Mouse (Mus musculus) kidney, postnatal 25 days (tissue): ENCODE data around the gene Sin3b.
A peak's percentile ranks its signal among the peaks of the same experiment; 100 is the strongest.
"Not testable (repeated sequence)": the region's sequence is repeated elsewhere in the genome, so short reads cannot be mapped to it uniquely, and the experiment has no call there.

ENCODE experiments used
- DNase-seq, 2 experiments: peaks; one replicate each; pipeline ENCODE4 v3.0.0; 2021; ENCODE audit warnings: mixed read lengths in 2 of 2

Sin3b gene

GRCm38 (mm10) chr8:72722769-72723650 lies at the start of gene Sin3b:
Gene Sin3b, plus strand, starts transcription at chr8:72723285.
- DNase-seq, result peak; percentile 96 to 97

DNA sequence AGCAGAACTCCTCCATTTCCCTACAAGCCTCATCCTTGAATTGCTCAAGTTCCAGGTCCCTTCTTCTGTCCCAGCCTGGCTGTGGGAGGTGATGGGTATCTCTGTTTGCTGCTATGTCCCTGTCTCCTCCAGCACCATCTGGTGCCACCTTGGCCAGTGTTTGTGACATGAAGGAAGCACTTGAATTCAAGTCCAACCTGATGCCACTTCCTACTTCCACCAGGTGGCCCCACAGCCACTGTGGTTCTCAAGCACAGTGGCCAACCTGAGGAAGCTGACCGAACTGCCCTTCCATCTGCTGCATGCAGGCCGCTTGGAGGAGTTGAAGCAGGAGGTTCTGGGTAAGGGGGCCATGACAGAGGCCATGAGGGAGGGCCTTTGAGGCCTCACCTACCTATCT lies 48.9 kb upstream of the Sin3b start:
- no peak for DNase-seq

DNA sequence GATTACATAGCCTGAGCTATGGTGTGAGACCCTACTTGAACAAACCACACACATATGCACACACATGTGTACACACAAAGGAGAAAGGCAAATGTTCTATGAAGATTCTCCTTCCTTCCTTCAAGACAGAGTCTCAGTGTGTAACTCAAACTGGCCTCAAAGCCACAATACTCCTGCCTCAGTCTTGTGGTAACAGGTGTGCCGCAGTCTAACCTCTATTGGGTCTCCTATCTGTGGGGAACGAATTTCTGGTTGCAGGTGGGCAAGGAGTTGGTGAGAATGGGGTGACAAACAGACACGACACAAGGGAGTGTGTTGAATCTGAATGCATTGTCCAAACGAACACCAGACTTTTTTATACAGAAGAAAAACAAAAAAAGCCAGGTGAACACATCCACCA lies 46.6 kb upstream of the Sin3b start:
- no peak for DNase-seq

GRCm38 (mm10) chr8:72676844-72677243 lies 46.2 kb upstream of the Sin3b start:
- not testable (repeated sequence) for DNase-seq

GRCm38 (mm10) chr8:72677331-72677730 lies 45.8 kb upstream of the Sin3b start:
- no peak for DNase-seq

- peak; percentile 54 to 83 for DNase-seq
These were observed 43.0 kb upstream of the Sin3b start for GRCm38 (mm10) chr8:72680133-72680532.

DNA sequence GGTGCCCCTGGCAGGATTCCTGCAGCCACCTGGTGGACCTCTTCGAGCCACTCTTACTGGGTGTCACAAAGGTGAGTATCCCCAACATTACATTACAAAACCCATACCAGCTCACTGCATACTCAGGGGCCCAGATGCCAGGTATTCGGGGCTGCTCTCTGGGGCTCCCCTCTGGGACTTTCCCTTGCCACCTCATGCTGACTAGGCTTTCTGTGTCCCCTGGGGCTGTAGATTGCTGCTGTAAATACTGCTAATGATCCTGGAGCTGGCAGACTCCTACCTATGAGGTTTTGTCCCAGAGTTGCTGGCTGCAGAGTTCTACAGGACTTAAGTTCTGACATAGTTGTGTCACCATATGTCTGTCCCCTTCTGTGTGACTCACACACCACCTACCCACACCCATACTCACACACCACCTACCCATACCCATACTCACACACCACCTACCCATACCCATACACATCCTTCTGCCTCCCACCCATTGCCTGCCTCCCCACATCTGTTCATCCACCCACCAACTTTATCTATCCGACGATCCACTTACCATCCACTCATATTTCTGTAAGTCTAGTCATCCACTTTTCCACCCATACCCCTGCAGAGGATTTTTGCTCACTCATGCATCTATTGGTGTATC lies 40.9 kb upstream of the Sin3b start:
- no peak for DNase-seq

DNA sequence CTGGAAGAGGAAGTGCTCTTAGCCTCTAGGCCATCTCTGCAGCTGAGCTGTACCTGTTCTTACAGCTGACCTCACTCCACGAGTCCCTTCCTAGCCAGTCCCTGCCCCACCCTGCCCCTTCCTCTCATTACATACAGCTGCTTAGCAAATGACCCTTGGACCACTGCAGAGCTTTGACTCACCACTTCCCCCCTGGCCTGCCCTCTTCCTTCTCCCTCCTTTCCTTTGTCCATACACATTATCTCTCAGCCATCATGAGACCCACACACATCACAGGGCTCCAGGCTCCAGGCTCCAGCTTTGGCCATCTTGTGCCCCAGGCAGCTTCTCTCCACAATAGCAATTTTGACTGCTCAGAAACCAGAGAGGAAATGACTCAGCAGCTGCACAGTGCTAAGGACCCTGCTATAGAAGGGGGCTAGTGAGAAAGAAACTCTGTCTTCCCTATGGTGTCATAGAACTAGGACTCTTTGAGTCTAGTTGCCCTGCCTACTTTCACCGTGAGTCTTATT lies 40.0 kb upstream of the Sin3b start:
- DNase-seq, result no peak

DNA sequence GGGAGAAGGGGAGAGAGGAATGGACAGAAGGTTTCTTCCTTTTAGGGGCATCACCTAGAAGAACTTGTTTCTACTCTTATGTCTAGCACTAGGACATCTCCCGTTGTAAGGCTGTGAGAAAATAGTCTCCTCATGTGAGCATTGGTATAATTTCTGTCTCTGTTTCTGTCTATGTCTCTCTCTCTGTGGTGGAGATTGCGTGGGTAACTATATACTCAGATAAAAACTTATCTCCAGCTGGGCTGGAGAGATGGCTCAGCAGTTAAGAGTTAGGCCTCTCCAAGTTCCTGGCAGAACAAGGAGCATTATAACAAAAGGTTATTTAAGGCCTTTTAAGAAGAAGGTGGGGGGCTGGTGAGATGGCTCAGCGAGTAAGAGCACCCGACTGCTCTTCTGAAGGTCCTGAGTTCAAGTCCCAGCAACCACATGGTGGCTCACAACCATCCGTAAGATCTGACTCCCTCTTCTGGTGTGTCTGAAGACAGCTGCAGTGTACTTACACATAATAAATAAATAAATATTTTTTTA lies 39.4 kb upstream of the Sin3b start:
- DNase-seq, result not testable (repeated sequence)

DNA sequence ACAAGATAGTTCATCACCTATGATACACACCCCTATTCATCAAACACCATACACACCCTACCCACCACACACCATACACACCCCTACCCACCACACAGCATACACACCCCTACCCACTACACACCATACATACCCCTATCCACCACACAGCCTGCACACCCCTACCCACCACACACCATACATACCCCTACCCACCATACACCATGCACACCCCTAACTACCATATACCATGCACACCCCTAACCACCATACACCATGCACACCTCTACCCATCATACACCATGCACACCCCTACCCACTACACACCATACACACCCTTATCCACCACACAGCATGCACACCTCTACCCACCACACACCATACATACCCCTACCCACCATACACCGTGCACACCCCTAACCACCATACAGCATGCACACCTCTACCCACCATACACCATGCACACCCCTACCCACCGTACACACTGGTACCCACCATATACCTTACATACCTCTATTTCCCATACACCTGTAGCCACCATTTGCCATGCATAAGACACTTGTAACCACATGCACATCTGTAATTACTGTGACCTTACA lies 24.6 kb upstream of the Sin3b start:
- DNase-seq, result no peak

DNA sequence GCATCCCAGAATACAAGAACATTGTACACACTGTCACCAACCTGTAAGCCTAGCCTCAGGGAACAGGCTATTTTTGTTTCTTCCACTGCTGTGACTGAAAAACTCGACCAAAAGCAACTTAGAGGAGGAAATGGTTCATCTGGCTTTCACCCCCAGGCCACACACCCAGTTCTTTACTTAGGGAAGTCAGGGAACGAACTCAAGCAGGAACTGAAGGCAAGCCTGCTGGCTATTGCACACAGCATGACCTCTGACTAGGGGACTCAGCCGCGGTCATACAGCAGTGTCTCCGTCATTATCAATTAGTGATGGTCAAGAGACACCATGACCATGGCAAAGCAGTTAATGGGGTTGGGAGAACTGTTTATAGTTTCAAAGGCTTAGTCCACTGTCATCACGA lies 10.5 kb upstream of the Sin3b start:
- DNase-seq, result no peak

GRCm38 (mm10) chr8:72716594-72716993 lies 6.5 kb upstream of the Sin3b start:
- no peak for DNase-seq

GRCm38 (mm10) chr8:72720541-72720940 lies 2.5 kb upstream of the Sin3b start:
- no peak for DNase-seq

DNA sequence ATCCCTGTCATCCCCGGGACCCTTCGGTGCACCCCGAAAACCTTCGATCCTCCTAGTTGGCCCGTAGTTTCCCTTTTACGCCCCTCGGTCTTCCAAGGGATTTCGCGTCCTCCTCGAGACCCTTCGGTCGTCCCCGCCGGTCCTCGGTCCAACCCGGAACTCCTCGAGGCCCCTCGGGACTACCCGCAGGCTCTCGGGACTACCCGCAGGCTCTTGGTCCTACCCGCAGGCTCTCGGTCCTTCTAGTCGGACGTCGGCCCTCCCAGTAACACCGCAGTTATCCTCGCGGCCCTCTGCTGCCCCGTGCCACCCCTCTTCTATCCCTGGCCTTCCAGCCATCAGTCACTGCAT lies 541 bp downstream of the Sin3b start:
- DNase-seq, result peak; percentile 21 to 50

DNA sequence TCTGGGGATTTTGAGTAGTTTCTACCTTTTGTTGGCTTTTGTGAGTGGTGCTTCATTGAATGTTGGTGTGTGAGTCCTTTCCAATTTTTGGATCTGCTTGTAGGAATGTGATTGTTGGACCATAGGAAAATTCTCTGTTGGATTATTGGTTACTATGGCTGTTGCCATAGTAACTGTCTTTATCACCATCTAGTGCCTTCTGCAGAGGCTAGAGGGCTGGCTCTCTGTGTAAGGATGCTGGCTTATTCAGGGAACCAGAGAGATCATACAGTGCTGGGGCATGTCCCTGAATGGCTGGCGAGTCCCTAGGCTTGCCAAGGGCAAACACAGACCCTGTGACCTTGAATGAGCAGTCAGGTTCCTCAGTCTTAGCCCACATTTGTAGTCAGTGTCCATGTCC lies 5.6 kb downstream of the Sin3b start:
- DNase-seq, result no peak

DNA sequence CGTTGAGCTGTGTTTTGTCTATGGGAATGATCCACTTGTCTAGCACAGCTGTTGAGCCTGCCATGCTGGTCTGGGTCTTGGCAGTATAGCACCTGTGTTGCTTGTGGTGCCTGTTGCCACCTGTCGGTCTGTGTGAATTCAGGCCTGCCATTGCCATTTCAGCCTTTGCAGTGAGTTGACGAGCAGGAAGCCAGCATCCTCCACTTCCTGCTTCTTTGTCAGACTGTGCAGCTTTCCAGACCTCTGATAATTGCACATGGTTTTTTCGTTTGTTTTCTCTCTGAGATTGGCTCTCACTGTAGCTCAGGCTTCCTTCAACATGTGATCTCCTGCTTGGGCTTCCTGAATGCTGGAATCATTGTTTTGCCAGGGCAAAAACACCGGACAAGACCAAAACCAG lies 11.9 kb downstream of the Sin3b start:
- no peak for DNase-seq

- DNase-seq, result no peak
These were observed 13.8 kb downstream of the Sin3b start for GRCm38 (mm10) chr8:72736868-72737267.

DNA sequence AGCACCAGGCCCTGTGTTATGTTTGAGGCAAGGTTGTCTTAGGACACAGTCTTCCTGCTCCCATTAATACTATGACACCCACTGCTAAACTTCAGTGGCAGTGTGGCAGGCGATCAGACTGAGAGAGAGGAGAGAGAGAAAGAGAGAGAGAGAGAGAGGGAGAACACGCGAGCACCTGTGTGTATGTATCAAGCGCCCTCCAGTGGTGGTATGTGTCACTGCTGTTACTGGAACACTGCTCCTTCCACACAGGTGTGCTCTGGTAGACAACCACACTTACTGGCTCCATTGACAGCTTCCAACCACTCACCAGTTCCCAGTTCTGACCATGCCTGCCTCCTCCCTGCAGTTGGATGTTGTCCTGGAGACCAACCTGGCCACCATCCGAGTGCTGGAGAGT lies 23.0 kb downstream of the Sin3b start:
- DNase-seq, result peak; percentile 63 to 66

- peak in 1 of 2 experiments; percentile 28 for DNase-seq
These were observed 26.8 kb downstream of the Sin3b start for GRCm38 (mm10) chr8:72749846-72750245.

GRCm38 (mm10) chr8:72750266-72750665 lies 27.2 kb downstream of the Sin3b start:
- no peak for DNase-seq

GRCm38 (mm10) chr8:72751126-72751525 lies 28.0 kb downstream of the Sin3b start:
- DNase-seq, result peak in 1 of 2 experiments; percentile 26

- DNase-seq, result peak in 1 of 2 experiments; percentile 27
These were observed 29.2 kb downstream of the Sin3b start for GRCm38 (mm10) chr8:72752289-72752688.

- DNase-seq, result peak in 1 of 2 experiments; percentile 23
These were observed 30.1 kb downstream of the Sin3b start for GRCm38 (mm10) chr8:72753165-72753564.
